Mouse (Mus musculus): Measurements from ENCODE around the gene Kif26b. TPM values are rescaled to one million over a fixed set of nuclear protein-coding genes. Genes with fewer than 3 reads are reported as not detected.
A peak's percentile ranks its signal among the peaks of the same experiment; 100 is the strongest.

Gene Kif26b
- total RNA-seq, 2 experiments from 2014 or later: 9.2 to 10.1 TPM

GRCm38 (mm10) chr1:178861392-178861762 lies 332.5 kb downstream of the Kif26b start:
- intact Hi-C loops (cut with DNase I): no loop called here

GRCm38 (mm10) chr1:178863756-178864155 lies 334.8 kb downstream of the Kif26b start:
- intact Hi-C loops (cut with DNase I): no loop called here

More at GRCm38 (mm10) chr1:178861392-178861762, 332.5 kb downstream of the Kif26b start:
- no peak for DNase-seq (ENCODE audit: low spot score in 2 of 2)

GRCm38 (mm10) chr1:178864297-178864696 lies 335.4 kb downstream of the Kif26b start:
- intact Hi-C loops (cut with DNase I): no loop called here
- no peak for DNase-seq (ENCODE audit: low spot score in 2 of 2)

More at GRCm38 (mm10) chr1:178863756-178864155, 334.8 kb downstream of the Kif26b start:
- no peak for DNase-seq (ENCODE audit: low spot score in 2 of 2)

- no peak for DNase-seq (ENCODE audit: low spot score in 2 of 2)
- intact Hi-C loops (cut with DNase I): no loop called here
These were observed 337.8 kb downstream of the Kif26b start for GRCm38 (mm10) chr1:178866757-178867156.

- intact Hi-C loops (cut with DNase I): no loop called here
- no peak for DNase-seq (ENCODE audit: low spot score in 2 of 2)
These were observed 342.1 kb downstream of the Kif26b start for GRCm38 (mm10) chr1:178871055-178871454.

GRCm38 (mm10) chr1:178876926-178877325 lies 348.0 kb downstream of the Kif26b start:
- DNase-seq (ENCODE audit: low spot score in 2 of 2): no peak
- intact Hi-C loops (cut with DNase I): no loop called here

GRCm38 (mm10) chr1:178878676-178879075 lies 349.8 kb downstream of the Kif26b start:
- intact Hi-C loops (cut with DNase I): no loop called here

GRCm38 (mm10) chr1:178880905-178881304 lies 352.0 kb downstream of the Kif26b start:
- intact Hi-C loops (cut with DNase I): no loop called here
- DNase-seq (ENCODE audit: low spot score in 2 of 2): no peak

More at GRCm38 (mm10) chr1:178878676-178879075, 349.8 kb downstream of the Kif26b start:
- no peak for DNase-seq (ENCODE audit: low spot score in 2 of 2)

GRCm38 (mm10) chr1:178886671-178887070 lies 357.7 kb downstream of the Kif26b start:
- intact Hi-C loops (cut with DNase I): no loop called here
- DNase-seq (ENCODE audit: low spot score in 2 of 2): no peak

GRCm38 (mm10) chr1:178892376-178892775 lies 363.5 kb downstream of the Kif26b start:
- DNase-seq (ENCODE audit: low spot score in 2 of 2): no peak
- intact Hi-C loops (cut with DNase I): loop anchor here (5.0 kb wide), 1 partner anchor 210 kb away; no protein-coding TSS in a partner anchor

GRCm38 (mm10) chr1:178893229-178894080 lies 364.5 kb downstream of the Kif26b start:
- intact Hi-C loops (cut with DNase I): loop anchor here (5.0 kb wide), 1 partner anchor 209 kb away; no protein-coding TSS in a partner anchor

GRCm38 (mm10) chr1:178894081-178894401 lies 365.1 kb downstream of the Kif26b start:
- DNase-seq (ENCODE audit: low spot score in 2 of 2): no peak
- intact Hi-C loops (cut with DNase I): loop anchor here (5.0 kb wide), 1 partner anchor 208 kb away; no protein-coding TSS in a partner anchor

More at GRCm38 (mm10) chr1:178893229-178894080, 364.5 kb downstream of the Kif26b start:
- no peak for DNase-seq (ENCODE audit: low spot score in 2 of 2)

GRCm38 (mm10) chr1:178895674-178896073 lies 366.7 kb downstream of the Kif26b start:
- DNase-seq (ENCODE audit: low spot score in 2 of 2): no peak
- intact Hi-C loops (cut with DNase I): no loop called here

- intact Hi-C loops (cut with DNase I): no loop called here
- DNase-seq (ENCODE audit: low spot score in 2 of 2): no peak
These were observed 382.0 kb downstream of the Kif26b start for GRCm38 (mm10) chr1:178910951-178911350.

- intact Hi-C loops (cut with DNase I): no loop called here
These were observed 384.2 kb downstream of the Kif26b start for GRCm38 (mm10) chr1:178912936-178913716.

GRCm38 (mm10) chr1:178915056-178915455 lies 386.1 kb downstream of the Kif26b start:
- intact Hi-C loops (cut with DNase I): no loop called here
- DNase-seq (ENCODE audit: low spot score in 2 of 2): no peak

More at GRCm38 (mm10) chr1:178912936-178913716, 384.2 kb downstream of the Kif26b start:
- no peak for DNase-seq (ENCODE audit: low spot score in 2 of 2)

GRCm38 (mm10) chr1:178917194-178917902 lies 388.4 kb downstream of the Kif26b start:
- no peak for DNase-seq (ENCODE audit: low spot score in 2 of 2)
- intact Hi-C loops (cut with DNase I): no loop called here

GRCm38 (mm10) chr1:178924492-178925183 lies 395.7 kb downstream of the Kif26b start:
- DNase-seq (ENCODE audit: low spot score in 2 of 2): no peak

GRCm38 (mm10) chr1:178929531-178929930 lies 400.6 kb downstream of the Kif26b start:
- intact Hi-C loops (cut with DNase I): no loop called here

More at GRCm38 (mm10) chr1:178924492-178925183, 395.7 kb downstream of the Kif26b start:
- intact Hi-C loops (cut with DNase I): no loop called here

More at GRCm38 (mm10) chr1:178929531-178929930, 400.6 kb downstream of the Kif26b start:
- DNase-seq (ENCODE audit: low spot score in 2 of 2): peak in 1 of 2 experiments; percentile 27
